Mouse (Mus musculus) myocyte (in vitro differentiated cells): ENCODE results near the gene Atp2b2. TPM values are rescaled to one million over a fixed set of nuclear protein-coding genes. Genes with fewer than 3 reads are reported as not detected.

Experiments used
- H3K27me3 ChIP-seq: one replicate; pipeline ENCODE4 v1.6.1; 2011; ENCODE audit not compliant: control insufficient read depth, insufficient read depth, insufficient read length
- H3K36me3 ChIP-seq: one replicate; pipeline ENCODE4 v1.6.1; 2011; ENCODE audit not compliant: control insufficient read depth, insufficient read depth
- H3K4me2 ChIP-seq: one replicate; pipeline ENCODE4 v1.6.1; 2011; ENCODE audit warnings: low read depth, control low read depth
- H3K4me3 ChIP-seq: one replicate; pipeline ENCODE4 v1.5.1; 2011; ENCODE audit warnings: mild to moderate bottlenecking, control low read depth, moderate library complexity
- H3K79me2 ChIP-seq: one replicate; pipeline ENCODE4 v1.6.1; 2011; ENCODE audit not compliant: control insufficient read depth, insufficient read depth
- H3ac ChIP-seq: one replicate; pipeline ENCODE4 v1.6.1; 2011; ENCODE audit not compliant: control insufficient read depth, insufficient read length
- CEBPB ChIP-seq: IDR thresholded peaks from 2 replicates; pipeline ENCODE4 v1.6.1; 2011; ENCODE audit warnings: mild to moderate bottlenecking, moderate library complexity; ENCODE audit not compliant: poor library complexity, insufficient read depth, severe bottlenecking
- E2F4 ChIP-seq: IDR thresholded peaks from one replicate; pipeline ENCODE4 v1.6.1; 2011; ENCODE audit warnings: mild to moderate bottlenecking, control low read depth, moderate library complexity; ENCODE audit not compliant: insufficient read depth
- MAX ChIP-seq: IDR thresholded peaks from one replicate; pipeline ENCODE4 v1.6.1; 2011; ENCODE audit warnings: low read depth, mild to moderate bottlenecking, control low read depth
- MYOD1 ChIP-seq, 3 experiments: IDR thresholded peaks; one replicate each; pipeline ENCODE4 v1.6.1; 2011; ENCODE audit warnings: control low read depth in 2 of 3, low read depth in 2 of 3, mild to moderate bottlenecking in 2 of 3, moderate library complexity in 1 of 3; ENCODE audit not compliant: insufficient read length in 2 of 3, control insufficient read depth in 1 of 3
- MYOG ChIP-seq, 3 experiments: IDR thresholded peaks; one replicate each; pipeline ENCODE4 v1.6.1; 2011; ENCODE audit warnings: control low read depth in 2 of 3, low read depth in 2 of 3, mild to moderate bottlenecking in 2 of 3; ENCODE audit not compliant: insufficient read length in 2 of 3, control insufficient read depth in 1 of 3, insufficient read depth in 1 of 3
- POLR2A ChIP-seq: IDR thresholded peaks from one replicate; pipeline ENCODE4 v1.6.1; 2011; ENCODE audit warnings: low read depth, mild to moderate bottlenecking, control low read depth, moderate library complexity; ENCODE audit not compliant: insufficient read length
- POLR2AphosphoS2 ChIP-seq: IDR thresholded peaks from one replicate; pipeline ENCODE4 v1.6.1; 2011; ENCODE audit warnings: low read depth, control low read depth; ENCODE audit not compliant: insufficient read length
- REST ChIP-seq: IDR thresholded peaks from one replicate; pipeline ENCODE4 v1.6.1; 2011; ENCODE audit warnings: mild to moderate bottlenecking, control low read depth, moderate library complexity; ENCODE audit not compliant: insufficient read depth, insufficient read length
- SRF ChIP-seq: IDR thresholded peaks from one replicate; pipeline ENCODE4 v1.6.1; 2011; ENCODE audit warnings: low read depth; ENCODE audit not compliant: control insufficient read depth, insufficient read length
- TCF12 ChIP-seq: IDR thresholded peaks from one replicate; pipeline ENCODE4 v1.6.1; 2011; ENCODE audit warnings: mild to moderate bottlenecking, control low read depth; ENCODE audit not compliant: poor library complexity, insufficient read depth, severe bottlenecking
- TCF3 ChIP-seq: IDR thresholded peaks from one replicate; pipeline ENCODE4 v1.6.1; 2011; ENCODE audit warnings: low read depth, control low read depth; ENCODE audit not compliant: insufficient read length
- USF1 ChIP-seq: IDR thresholded peaks from one replicate; pipeline ENCODE4 v1.6.1; 2011; ENCODE audit warnings: low read depth, mild to moderate bottlenecking, control low read depth, moderate library complexity
- polyA plus RNA-seq: library from polyadenylated mRNA; unstranded; fragments of >200 nt; fragmentation: generic; extraction: Trizol; gene quantifications from one replicate; pipeline ENCODE4 v1.2.1, GENCODE M21; 2012; ENCODE audit warnings: missing spikeins

The Atp2b2 gene
- polyA plus RNA-seq, 1 experiment, result not detected

GRCm38 (mm10) chr6:113856790-113857189, 185.6 kb downstream of the Atp2b2 start:
- Histone ChIP-seq H3K79me2 (no peaks in the 10 kb centered on the region), H3K4me3 (no peak overlapping the region), H3K27me3 (no peaks in the 10 kb centered on the region), H3ac (no peak overlapping the region), H3K4me2 (no peak overlapping the region), H3K36me3 (no peaks in the 10 kb centered on the region)
- TF ChIP-seq MYOG (IDR thresholded peaks at IDR 0.05; ENCODE audit: control insufficient read depth in 1 of 3, insufficient read depth in 1 of 3, insufficient read length in 2 of 3, low read depth in 2 of 3) (no peak), POLR2AphosphoS2 (no peak), E2F4 (no peak), TCF3 (no peak), MYOD1 (IDR thresholded peaks at IDR 0.05; ENCODE audit: control insufficient read depth in 1 of 3, insufficient read length in 2 of 3, low read depth in 2 of 3) (no peak), CEBPB (no peak), USF1 (no peak), SRF (no peak), POLR2A (no peak), MAX (no peak)

- Histone ChIP-seq H3K4me3 (no peak overlapping the region), H3ac (no peak overlapping the region), H3K27me3 (no peaks in the 10 kb centered on the region), H3K36me3 (no peaks in the 10 kb centered on the region), H3K4me2 (no peak overlapping the region), H3K79me2 (no peaks in the 10 kb centered on the region)
- no peak for TF ChIP-seq TCF12
- TF ChIP-seq REST, result no peak
- no peak for TF ChIP-seq POLR2A
- TF ChIP-seq CEBPB, result no peak
- TF ChIP-seq TCF3, result no peak
- no peak for TF ChIP-seq E2F4
- TF ChIP-seq USF1, result no peak
- no peak for TF ChIP-seq SRF
- TF ChIP-seq POLR2AphosphoS2, result no peak
- TF ChIP-seq MYOD1 (IDR thresholded peaks at IDR 0.05; ENCODE audit: control insufficient read depth in 1 of 3, insufficient read length in 2 of 3, low read depth in 2 of 3), result no peak
- no peak for TF ChIP-seq MYOG (IDR thresholded peaks at IDR 0.05; ENCODE audit: control insufficient read depth in 1 of 3, insufficient read depth in 1 of 3, insufficient read length in 2 of 3, low read depth in 2 of 3)
- no peak for TF ChIP-seq MAX
Measured at GRCm38 (mm10) chr6:113856095-113856646, 186.2 kb downstream of the Atp2b2 start.

GRCm38 (mm10) chr6:113855581-113855980, 186.8 kb downstream of the Atp2b2 start:
- H3K27me3 ChIP-seq, result no peaks in the 10 kb centered on the region
- TF ChIP-seq TCF3, result no peak
- no peak for TF ChIP-seq POLR2AphosphoS2
- no peak for TF ChIP-seq MYOG (IDR thresholded peaks at IDR 0.05; ENCODE audit: control insufficient read depth in 1 of 3, insufficient read depth in 1 of 3, insufficient read length in 2 of 3, low read depth in 2 of 3)
- TF ChIP-seq CEBPB, result no peak
- no peak for TF ChIP-seq MYOD1 (IDR thresholded peaks at IDR 0.05; ENCODE audit: control insufficient read depth in 1 of 3, insufficient read length in 2 of 3, low read depth in 2 of 3)
- TF ChIP-seq USF1, result no peak
- no peak for TF ChIP-seq TCF12
- TF ChIP-seq REST, result no peak
- TF ChIP-seq E2F4, result no peak
- TF ChIP-seq SRF, result no peak
- TF ChIP-seq POLR2A, result no peak
- no peak for TF ChIP-seq MAX
- H3K36me3 ChIP-seq, result no peaks in the 10 kb centered on the region
- H3K4me2 ChIP-seq, result no peak overlapping the region
- no peak overlapping the region for H3ac ChIP-seq
- no peaks in the 10 kb centered on the region for H3K79me2 ChIP-seq
- H3K4me3 ChIP-seq, result no peak overlapping the region

GRCm38 (mm10) chr6:113852318-113852717, 190.1 kb downstream of the Atp2b2 start:
- Histone ChIP-seq H3K36me3 (no peaks in the 10 kb centered on the region), H3K4me2 (no peak overlapping the region), H3K27me3 (no peaks in the 10 kb centered on the region), H3K4me3 (no peak overlapping the region), H3ac (no peak overlapping the region), H3K79me2 (no peaks in the 10 kb centered on the region)
- TF ChIP-seq TCF3 (no peak), REST (peak; percentile 88)

GRCm38 (mm10) chr6:113849819-113850218, 192.6 kb downstream of the Atp2b2 start:
- H3ac ChIP-seq, result no peak overlapping the region
- no peaks in the 10 kb centered on the region for H3K79me2 ChIP-seq
- TF ChIP-seq E2F4 (no peak), REST (no peak), MYOG (IDR thresholded peaks at IDR 0.05; ENCODE audit: control insufficient read depth in 1 of 3, insufficient read depth in 1 of 3, insufficient read length in 2 of 3, low read depth in 2 of 3) (no peak), CEBPB (no peak), POLR2AphosphoS2 (no peak), TCF3 (no peak), USF1 (no peak), POLR2A (no peak), SRF (no peak), MAX (no peak), MYOD1 (IDR thresholded peaks at IDR 0.05; ENCODE audit: control insufficient read depth in 1 of 3, insufficient read length in 2 of 3, low read depth in 2 of 3) (no peak), TCF12 (no peak)

More at GRCm38 (mm10) chr6:113849819-113850218, 192.6 kb downstream of the Atp2b2 start:
- Histone ChIP-seq H3K4me3 (no peak overlapping the region), H3K4me2 (no peak overlapping the region), H3K36me3 (no peaks in the 10 kb centered on the region), H3K27me3 (no peaks in the 10 kb centered on the region)
